Mouse (Mus musculus) left cerebral cortex, postnatal 36 days (tissue): ENCODE data around the gene Fer. TPM values are rescaled to one million over a fixed set of nuclear protein-coding genes. Genes with fewer than 3 reads are reported as not detected.

Experiments
- total RNA-seq, 2 experiments: library from RNA; stranded (reverse); gene quantifications; 2 replicates each; pipeline ENCODE4 v1.2.3; 2021

Gene Fer
- total RNA-seq, 2 experiments from 2014 or later, result 28.5 to 30.6 TPM

Other genes starting within 250 kb of the Fer start
- under 1 TPM in 1 of 2 experiments, not detected in 1; 0.74 TPM for gene A930002H24Rik, start 729 bp downstream of the Fer start, total RNA-seq